Mouse (Mus musculus) ES-E14 (cell line): Measurements from ENCODE around the gene Ankrd13b. TPM values are rescaled to one million over a fixed set of nuclear protein-coding genes. Genes with fewer than 3 reads are reported as not detected.

ENCODE experiments used
- DNase-seq: peaks from one replicate; pipeline ENCODE4 v3.0.0-alpha.2; 2013; ENCODE audit warnings: low read depth, low spot score
- H3K27ac ChIP-seq: 2 replicates; pipeline ENCODE4 v1.5.1; 2012; ENCODE audit warnings: low read depth, mild to moderate bottlenecking, low read length, moderate library complexity, mixed read lengths; ENCODE audit not compliant: poor library complexity, insufficient read depth, severe bottlenecking
- H3K36me3 ChIP-seq: 2 replicates; pipeline ENCODE4 v1.6.1; 2012; ENCODE audit warnings: mild to moderate bottlenecking, low read length, moderate library complexity, mixed read lengths; ENCODE audit not compliant: control insufficient read depth, poor library complexity, insufficient read depth, severe bottlenecking
- H3K4me1 ChIP-seq, 2 experiments: fragments of 150-350 bp in 1 of 2; sonication (generic) in 1 of 2; 2 replicates each; pipeline ENCODE4 v1.6.1; 2012; ENCODE audit warnings: low read length in 2 of 2, mild to moderate bottlenecking in 1 of 2, mixed read lengths in 1 of 2; ENCODE audit not compliant: control insufficient read depth in 2 of 2, insufficient read depth in 2 of 2, poor library complexity in 1 of 2
- H3K4me3 ChIP-seq, 2 experiments: fragments of 150-350 bp in 1 of 2; sonication (generic) in 1 of 2; 2 replicates each; pipeline ENCODE4 v1.5.1; 2012; ENCODE audit warnings: low read length in 2 of 2, low read depth in 1 of 2, mild to moderate bottlenecking in 1 of 2, mixed read lengths in 1 of 2; ENCODE audit not compliant: insufficient read depth in 1 of 2, poor library complexity in 1 of 2, severe bottlenecking in 1 of 2
- H3K9ac ChIP-seq: 2 replicates; pipeline ENCODE4 v1.6.1; 2012; ENCODE audit warnings: low read depth, mild to moderate bottlenecking, low read length, mixed read lengths; ENCODE audit not compliant: poor library complexity, insufficient read depth, severe bottlenecking
- H3K9me3 ChIP-seq: fragments of 150-350 bp; sonication (generic); 2 replicates; pipeline ENCODE4 v1.6.1; 2012; ENCODE audit warnings: low read depth, mild to moderate bottlenecking, low read length; ENCODE audit not compliant: control insufficient read depth, insufficient read depth
- CHD2 ChIP-seq: IDR thresholded peaks from 2 replicates; pipeline ENCODE4 v1.6.1; 2014; ENCODE audit warnings: mild to moderate bottlenecking, low read depth, low read length, inconsistent platforms
- HCFC1 ChIP-seq: IDR thresholded peaks from 2 replicates; pipeline ENCODE4 v1.6.1; 2012; ENCODE audit warnings: low read length, inconsistent platforms, borderline replicate concordance; ENCODE audit not compliant: insufficient read depth
- MAFK ChIP-seq: IDR thresholded peaks from 2 replicates; pipeline ENCODE4 v1.6.1; 2014; ENCODE audit warnings: mild to moderate bottlenecking, low read depth, low read length, inconsistent platforms; ENCODE audit not compliant: insufficient read depth
- ZC3H11A ChIP-seq: IDR thresholded peaks from 2 replicates; pipeline ENCODE4 v1.6.1; 2012; ENCODE audit warnings: low read depth, mild to moderate bottlenecking, inconsistent platforms, low read length, borderline replicate concordance
- ZNF384 ChIP-seq: IDR thresholded peaks from 2 replicates; pipeline ENCODE4 v1.6.1; 2012; ENCODE audit warnings: low read depth, low read length, inconsistent platforms
- in situ Hi-C, 2 experiments: fragments of 600-800 bp; cut with MboI; formaldehyde crosslinking; loops; one replicate each; pipeline ENCODE4 v1.15.1; 2025; ENCODE audit warnings: low sequenced_read_pairs in 2 of 2, inconsistent platforms in 1 of 2; ENCODE audit not compliant: unreplicated experiment in 2 of 2
- total RNA-seq: library from RNA; depleted of rRNA; stranded (reverse); fragments of 300-350 nt; gene quantifications from 2 replicates; pipeline ENCODE4 v1.2.3, GENCODE M21; 2012

Gene Ankrd13b
- total RNA-seq, 1 experiment, result 7.0 TPM

- in situ Hi-C loops, result no loop called here
- Histone ChIP-seq H3K9ac (peak overlapping the region; percentile 45; the same call in 1 of the 2 replicates), H3K4me1 (peaks cover 13 to 25% of the 10 kb centered on the region in 2 experiments), H3K27ac (no peak overlapping the region), H3K4me3 (peak overlapping the region; percentile 46 to 70), H3K36me3 (no peaks in the 10 kb centered on the region), H3K9me3 (no peaks in the 10 kb centered on the region)
- TF ChIP-seq HCFC1 (no peak), ZNF384 (no peak), ZC3H11A (peak; percentile 56; the same call in 1 of the 2 replicates), CHD2 (0 out of 2 replicates have a peak, but pooled peaks have one; percentile 24), MAFK (no peak)
- peak; percentile 94 for DNase-seq
Observed at GRCm38 (mm10) chr11:77491123-77491501, 1.6 kb upstream of the Ankrd13b start.

DNA sequence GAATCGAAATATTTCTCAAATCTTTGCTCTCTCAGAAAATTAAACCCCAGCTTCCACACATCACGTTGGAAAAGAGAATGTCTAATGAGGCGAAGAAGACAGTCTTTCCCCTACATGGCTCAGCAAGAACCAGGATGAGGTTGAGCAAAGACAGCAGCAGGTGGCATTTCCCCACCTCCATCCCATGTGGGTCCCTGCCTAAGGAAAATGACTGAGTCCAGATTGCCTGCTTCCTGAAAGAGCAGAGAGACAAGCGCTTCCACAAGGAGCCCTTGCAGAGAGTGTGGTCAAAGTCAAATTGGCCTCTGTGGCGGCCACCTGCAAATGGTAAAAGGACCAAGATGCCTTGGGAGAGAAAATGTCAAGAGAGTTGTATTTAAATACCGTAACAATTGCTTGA is 973 bp upstream of the Ankrd13b start:
- in situ Hi-C loops, result no loop called here
- TF ChIP-seq MAFK (no peak), ZNF384 (no peak), CHD2 (no peak), HCFC1 (no peak), ZC3H11A (no peak)
- no peaks in the 10 kb centered on the region for H3K9me3 ChIP-seq
- no peaks in the 10 kb centered on the region for H3K36me3 ChIP-seq
- no peak overlapping the region for H3K4me3 ChIP-seq
- DNase-seq, result no peak
- no peak overlapping the region for H3K9ac ChIP-seq
- peaks cover 10 to 24% of the 10 kb centered on the region in 2 experiments for H3K4me1 ChIP-seq
- no peak overlapping the region for H3K27ac ChIP-seq

- TF ChIP-seq HCFC1 (0 out of 2 replicates have a peak, but pooled peaks have one; percentile 32), CHD2 (no peak)
- DNase-seq, result no peak
- in situ Hi-C loops, result no loop called here
- H3K9ac ChIP-seq, result peak overlapping the region; percentile 73
- H3K27ac ChIP-seq, result no peak overlapping the region
- peaks cover 3 to 15% of the 10 kb centered on the region in 2 experiments; a peak in 3 of 4 replicates for H3K4me1 ChIP-seq
- no peaks in the 10 kb centered on the region for H3K9me3 ChIP-seq
- no peaks in the 10 kb centered on the region for H3K36me3 ChIP-seq
- H3K4me3 ChIP-seq, result peak overlapping the region; percentile 73 to 91
Observed at GRCm38 (mm10) chr11:77488771-77489581, 502 bp downstream of the Ankrd13b start.

- Histone ChIP-seq H3K36me3 (no peaks in the 10 kb centered on the region), H3K4me3 (no peak overlapping the region), H3K9ac (no peak overlapping the region), H3K4me1 (peaks cover 0 to 16% of the 10 kb centered on the region in 2 experiments; a peak in 2 of 4 replicates), H3K9me3 (no peaks in the 10 kb centered on the region), H3K27ac (no peak overlapping the region)
- DNase-seq, result no peak
- in situ Hi-C loops, result no loop called here
- no peak for TF ChIP-seq MAFK
- TF ChIP-seq CHD2, result no peak
- no peak for TF ChIP-seq ZC3H11A
- no peak for TF ChIP-seq ZNF384
- no peak for TF ChIP-seq HCFC1
Observed at GRCm38 (mm10) chr11:77486798-77487197, 2.7 kb downstream of the Ankrd13b start.

DNA sequence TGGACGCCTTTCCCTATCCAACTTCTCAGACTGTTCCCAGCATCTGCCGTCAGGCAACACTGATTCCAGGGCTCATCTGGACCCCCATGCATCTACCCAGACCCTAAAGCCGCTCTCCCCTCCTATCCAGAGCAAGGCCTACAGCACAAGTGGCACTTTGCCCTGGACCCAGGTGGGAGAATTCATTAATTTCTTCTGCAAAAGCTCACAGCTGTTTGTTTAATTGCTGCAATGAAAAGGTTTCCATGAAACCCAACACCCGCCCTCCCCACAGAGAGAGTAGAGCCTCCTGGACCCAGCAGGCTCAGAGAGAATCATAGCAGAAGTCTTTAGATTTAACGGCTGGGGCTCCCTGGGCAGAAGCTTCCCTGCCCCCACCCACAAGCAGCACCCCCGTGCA is 4.2 kb downstream of the Ankrd13b start:
- no peak for TF ChIP-seq HCFC1
- peaks cover 0 to 10% of the 10 kb centered on the region in 2 experiments; a peak in 1 of 4 replicates for H3K4me1 ChIP-seq
- no peak overlapping the region for H3K4me3 ChIP-seq
- no peak overlapping the region for H3K9ac ChIP-seq
- in situ Hi-C loops, result no loop called here
- H3K9me3 ChIP-seq, result no peaks in the 10 kb centered on the region
- no peak for DNase-seq
- H3K27ac ChIP-seq, result no peak overlapping the region
- no peaks in the 10 kb centered on the region for H3K36me3 ChIP-seq
